Mouse (Mus musculus): ENCODE measurements at regions not wholly inside any gene's neighbourhood (a gene's known extent, or its start where the extent isn't known, plus 50 kb on each side); places are given as distances from the start of the nearest gene placed in this dataset.

- ATAC-seq = no peak
- H3K4me3 ChIP-seq (ENCODE audit: low read depth, low read length) = no peak overlapping the region
- 87% methylated on average over 3 of the region's 3 CpGs for WGBS
- no peak overlapping the region for H3K27ac ChIP-seq (ENCODE audit: low read length)
- H3K36me3 ChIP-seq (ENCODE audit: control insufficient read depth, insufficient read depth, low read length) = no peaks in the 10 kb centered on the region
- H3K4me2 ChIP-seq (ENCODE audit: low read length) = no peak overlapping the region
- no peak overlapping the region for H3K9ac ChIP-seq (ENCODE audit: low read depth, low read length)
- H3K9me3 ChIP-seq (replicated peaks; ENCODE audit: control insufficient read depth, low read length, poor library complexity, severe bottlenecking) = no peaks in the 10 kb centered on the region
- H3K4me1 ChIP-seq (ENCODE audit: control insufficient read depth, insufficient read depth, low read length) = 0 out of 2 replicates have a peak, but pooled peaks cover 2% of the 10 kb centered on the region
- no peaks in the 10 kb centered on the region for H3K27me3 ChIP-seq (ENCODE audit: control insufficient read depth, insufficient read depth, low read depth, low read length)
Observed at GRCm38 (mm10) chr4:154773830-154774229, 63.4 kb upstream of the Ttc34 start.

GRCm38 (mm10) chr4:154774332-154774731 is 62.9 kb upstream of the Ttc34 start:
- Histone ChIP-seq H3K36me3 (ENCODE audit: control insufficient read depth, insufficient read depth, low read length) (no peaks in the 10 kb centered on the region), H3K27me3 (ENCODE audit: control insufficient read depth, insufficient read depth, low read depth, low read length) (no peaks in the 10 kb centered on the region), H3K9ac (ENCODE audit: low read depth, low read length) (no peak overlapping the region), H3K9me3 (replicated peaks; ENCODE audit: control insufficient read depth, low read length, poor library complexity, severe bottlenecking) (no peaks in the 10 kb centered on the region), H3K4me3 (ENCODE audit: low read depth, low read length) (no peak overlapping the region), H3K4me2 (ENCODE audit: low read length) (no peak overlapping the region), H3K4me1 (ENCODE audit: control insufficient read depth, insufficient read depth, low read length) (0 out of 2 replicates have a peak, but pooled peaks cover 2% of the 10 kb centered on the region), H3K27ac (ENCODE audit: low read length) (no peak overlapping the region)
- 61% methylated on average over 2 of the region's 2 CpGs for WGBS
- no peak for ATAC-seq

DNA sequence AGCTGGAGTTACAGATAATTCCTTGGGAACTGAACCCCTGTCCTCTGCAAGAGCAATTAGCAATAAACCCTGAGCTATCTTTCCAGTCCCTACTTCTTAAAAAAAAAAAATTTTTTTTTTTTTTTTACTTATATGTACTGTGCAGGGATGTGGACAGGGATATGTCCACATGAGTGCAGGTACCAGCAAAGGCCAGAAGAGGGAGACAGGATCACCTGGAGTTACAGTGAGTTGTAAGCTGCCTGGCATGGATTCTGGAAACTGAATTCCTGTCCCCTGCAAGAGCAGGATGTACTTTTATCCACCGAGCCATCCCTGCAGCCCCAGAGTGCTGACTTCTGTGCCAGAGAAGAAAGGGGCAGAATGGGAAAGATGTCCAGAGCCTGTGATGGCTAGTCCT is 58.4 kb upstream of the Ttc34 start:
- 95% methylated on average over 1 of the region's 1 CpGs for WGBS

DNA sequence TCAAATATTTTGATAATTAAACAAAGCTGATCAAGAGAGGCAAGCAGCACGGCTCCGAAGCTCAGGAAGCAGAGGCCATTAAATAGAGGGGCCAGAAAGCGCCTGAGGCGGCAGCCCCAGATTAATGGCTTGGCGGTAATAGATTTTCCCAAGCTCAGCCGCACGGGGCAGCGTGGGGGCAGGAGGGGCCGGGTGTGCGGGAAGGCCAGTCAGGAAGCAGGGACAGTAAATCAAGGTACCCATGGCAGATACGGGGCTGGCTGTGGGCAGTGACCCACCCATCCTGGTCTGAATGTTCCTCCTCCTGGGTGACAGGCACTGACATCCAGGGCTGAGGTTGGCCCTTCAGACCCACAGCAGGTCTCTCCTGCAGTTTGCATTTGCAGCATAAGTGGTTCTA is 55.9 kb upstream of the Ttc34 start:
- Histone ChIP-seq H3K9ac (ENCODE audit: low read depth, low read length) (no peak overlapping the region), H3K27me3 (ENCODE audit: control insufficient read depth, insufficient read depth, low read depth, low read length) (no peaks in the 10 kb centered on the region), H3K9me3 (replicated peaks; ENCODE audit: control insufficient read depth, low read length, poor library complexity, severe bottlenecking) (no peaks in the 10 kb centered on the region), H3K4me2 (ENCODE audit: low read length) (no peak overlapping the region), H3K4me3 (ENCODE audit: low read depth, low read length) (no peak overlapping the region), H3K27ac (ENCODE audit: low read length) (no peak overlapping the region), H3K36me3 (ENCODE audit: control insufficient read depth, insufficient read depth, low read length) (no peaks in the 10 kb centered on the region), H3K4me1 (ENCODE audit: control insufficient read depth, insufficient read depth, low read length) (no peaks in the 10 kb centered on the region)
- no peak for ATAC-seq
- WGBS = 42% methylated on average over 11 of the region's 11 CpGs

More for the DNA sequence above, 58.4 kb upstream of the Ttc34 start:
- no peak overlapping the region for H3K27ac ChIP-seq (ENCODE audit: low read length)
- ATAC-seq = no peak
- H3K36me3 ChIP-seq (ENCODE audit: control insufficient read depth, insufficient read depth, low read length) = no peaks in the 10 kb centered on the region
- no peak overlapping the region for H3K4me2 ChIP-seq (ENCODE audit: low read length)
- H3K9me3 ChIP-seq (replicated peaks; ENCODE audit: control insufficient read depth, low read length, poor library complexity, severe bottlenecking) = no peaks in the 10 kb centered on the region
- 0 out of 2 replicates have a peak, but pooled peaks cover 2% of the 10 kb centered on the region for H3K4me1 ChIP-seq (ENCODE audit: control insufficient read depth, insufficient read depth, low read length)
- no peak overlapping the region for H3K4me3 ChIP-seq (ENCODE audit: low read depth, low read length)
- no peaks in the 10 kb centered on the region for H3K27me3 ChIP-seq (ENCODE audit: control insufficient read depth, insufficient read depth, low read depth, low read length)
- no peak overlapping the region for H3K9ac ChIP-seq (ENCODE audit: low read depth, low read length)

GRCm38 (mm10) chr4:154782291-154782690 is 55.0 kb upstream of the Ttc34 start:
- Histone ChIP-seq H3K27ac (ENCODE audit: low read length) (no peak overlapping the region), H3K4me1 (ENCODE audit: control insufficient read depth, insufficient read depth, low read length) (no peaks in the 10 kb centered on the region), H3K4me3 (ENCODE audit: low read depth, low read length) (no peak overlapping the region), H3K36me3 (ENCODE audit: control insufficient read depth, insufficient read depth, low read length) (no peaks in the 10 kb centered on the region), H3K9ac (ENCODE audit: low read depth, low read length) (no peak overlapping the region), H3K9me3 (replicated peaks; ENCODE audit: control insufficient read depth, low read length, poor library complexity, severe bottlenecking) (no peaks in the 10 kb centered on the region), H3K4me2 (ENCODE audit: low read length) (no peak overlapping the region), H3K27me3 (ENCODE audit: control insufficient read depth, insufficient read depth, low read depth, low read length) (no peaks in the 10 kb centered on the region)
- WGBS = 90% methylated on average over 8 of the region's 8 CpGs
- ATAC-seq = no peak

GRCm38 (mm10) chr4:154785282-154785987 is 51.8 kb upstream of the Ttc34 start:
- Histone ChIP-seq H3K4me3 (ENCODE audit: low read depth, low read length) (no peak overlapping the region), H3K4me2 (ENCODE audit: low read length) (no peak overlapping the region), H3K4me1 (ENCODE audit: control insufficient read depth, insufficient read depth, low read length) (no peaks in the 10 kb centered on the region), H3K27me3 (ENCODE audit: control insufficient read depth, insufficient read depth, low read depth, low read length) (no peaks in the 10 kb centered on the region), H3K9me3 (replicated peaks; ENCODE audit: control insufficient read depth, low read length, poor library complexity, severe bottlenecking) (no peaks in the 10 kb centered on the region), H3K9ac (ENCODE audit: low read depth, low read length) (no peak overlapping the region), H3K36me3 (ENCODE audit: control insufficient read depth, insufficient read depth, low read length) (no peaks in the 10 kb centered on the region), H3K27ac (ENCODE audit: low read length) (no peak overlapping the region)
- WGBS = 57% methylated on average over 8 of the region's 8 CpGs
- no peak for ATAC-seq

DNA sequence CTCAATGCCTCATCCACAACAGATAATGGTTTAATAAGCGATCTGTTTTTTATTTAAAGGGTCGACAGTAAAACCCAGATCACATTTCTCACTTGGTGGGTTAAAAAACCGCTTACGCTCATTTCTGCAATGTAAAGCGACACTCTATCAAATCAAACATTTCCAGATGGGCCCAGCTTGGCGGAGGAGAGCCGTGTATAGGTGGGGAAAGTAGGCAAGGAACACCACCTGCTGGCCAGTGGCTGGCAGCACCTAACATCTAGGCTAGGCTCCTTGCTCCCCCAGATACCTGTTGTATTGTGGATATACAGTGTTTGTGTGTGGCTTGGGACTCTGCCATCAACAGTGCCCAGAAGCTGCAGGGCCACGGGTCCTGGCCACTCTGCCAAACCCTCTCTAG is 50.1 kb upstream of the Ttc34 start:
- Histone ChIP-seq H3K27me3 (ENCODE audit: control insufficient read depth, insufficient read depth, low read depth, low read length) (no peaks in the 10 kb centered on the region), H3K4me2 (ENCODE audit: low read length) (no peak overlapping the region), H3K4me3 (ENCODE audit: low read depth, low read length) (no peak overlapping the region), H3K9ac (ENCODE audit: low read depth, low read length) (no peak overlapping the region), H3K36me3 (ENCODE audit: control insufficient read depth, insufficient read depth, low read length) (no peaks in the 10 kb centered on the region), H3K27ac (ENCODE audit: low read length) (no peak overlapping the region), H3K4me1 (ENCODE audit: control insufficient read depth, insufficient read depth, low read length) (no peaks in the 10 kb centered on the region; the same call in 1 of the 2 replicates), H3K9me3 (replicated peaks; ENCODE audit: control insufficient read depth, low read length, poor library complexity, severe bottlenecking) (no peaks in the 10 kb centered on the region)
- WGBS = 76% methylated on average over 8 of the region's 8 CpGs
- no peak for ATAC-seq

Data from midbrain, embryonic 16.5 days (tissue).